Mouse (Mus musculus) heart, embryonic 12.5 days (tissue): ENCODE measurements around the gene Irs1. TPM values are rescaled to one million over a fixed set of nuclear protein-coding genes. Genes with fewer than 3 reads are reported as not detected.

Experiments used
- ATAC-seq: fragments of 200-750 bp; cut with Nextera tagmentation; 2 replicates; pipeline ENCODE4 v1.8.0; 2017; ENCODE audit warnings: moderate TSS enrichment, moderate library complexity; ENCODE audit not compliant: insufficient number of reproducible peaks, low FRiP score
- H3K27ac ChIP-seq: fragments of 300-500 bp; sonication (generic); 2 replicates; pipeline ENCODE4 v1.5.1; 2016; ENCODE audit warnings: mild to moderate bottlenecking, moderate library complexity; ENCODE audit not compliant: poor library complexity, severe bottlenecking
- H3K27me3 ChIP-seq: fragments of 300-500 bp; sonication (generic); replicated peaks from 2 replicates; pipeline ENCODE4 v1.6.1; 2016; ENCODE audit warnings: mild to moderate bottlenecking, moderate library complexity
- H3K36me3 ChIP-seq: fragments of 300-500 bp; sonication (generic); 2 replicates; pipeline ENCODE4 v1.6.1; 2016; ENCODE audit warnings: mild to moderate bottlenecking, moderate library complexity
- H3K4me1 ChIP-seq: fragments of 300-500 bp; sonication (generic); replicated peaks from 2 replicates; pipeline ENCODE4 v1.6.1; 2016; ENCODE audit warnings: mild to moderate bottlenecking
- H3K4me2 ChIP-seq: fragments of 300-500 bp; sonication (generic); 2 replicates; pipeline ENCODE4 v1.6.1; 2016; ENCODE audit warnings: mild to moderate bottlenecking, moderate library complexity
- H3K4me3 ChIP-seq: fragments of 300-500 bp; sonication (generic); 2 replicates; pipeline ENCODE4 v1.5.1; 2016; ENCODE audit warnings: mild to moderate bottlenecking
- H3K9ac ChIP-seq: fragments of 300-500 bp; sonication (generic); 2 replicates; pipeline ENCODE4 v1.6.1; 2016; ENCODE audit warnings: mild to moderate bottlenecking, moderate library complexity
- H3K9me3 ChIP-seq: fragments of 300-500 bp; sonication (generic); replicated peaks from 2 replicates; pipeline ENCODE4 v1.6.1; 2016; ENCODE audit warnings: mild to moderate bottlenecking, moderate library complexity
- WGBS: fragments of 180-500 bp; shearing (Covaris S2); methylation state at CpG from one replicate; pipeline ENCODE4 v1.1.7; 2016; 5-methylcytosine and 5-hydroxymethylcytosine counted together
- polyA plus RNA-seq: library from polyadenylated mRNA; unstranded; fragments of >200 nt; fragmentation: Nextera tagmentation; extraction: Ambion mirVana; gene quantifications from 2 replicates; pipeline ENCODE4 v1.2.1, GENCODE M21; 2016

Gene Irs1
- polyA plus RNA-seq, 1 experiment from 2014 or later = 17.5 TPM

GRCm38 (mm10) chr1:82273529-82273928 is 17.7 kb downstream of the Irs1 start:
- Histone ChIP-seq H3K36me3 (peaks cover 33% of the 10 kb centered on the region), H3K4me2 (no peak overlapping the region), H3K9me3 (no peaks in the 10 kb centered on the region), H3K4me3 (no peak overlapping the region), H3K27ac (peak overlapping the region; percentile 68), H3K9ac (no peak overlapping the region; the same call in 1 of the 2 replicates), H3K27me3 (no peaks in the 10 kb centered on the region), H3K4me1 (peaks cover 45% of the 10 kb centered on the region)
- no peak for ATAC-seq
- 43% methylated on average over 6 of the region's 6 CpGs for WGBS

GRCm38 (mm10) chr1:82272231-82272630 is 19.0 kb downstream of the Irs1 start:
- peaks cover 52% of the 10 kb centered on the region for H3K4me1 ChIP-seq
- H3K36me3 ChIP-seq = peaks cover 24% of the 10 kb centered on the region
- no peaks in the 10 kb centered on the region for H3K9me3 ChIP-seq
- WGBS = 77% methylated on average over 5 of the region's 5 CpGs
- H3K4me2 ChIP-seq = no peak overlapping the region
- no peaks in the 10 kb centered on the region for H3K27me3 ChIP-seq
- H3K9ac ChIP-seq = no peak overlapping the region
- H3K4me3 ChIP-seq = no peak overlapping the region
- ATAC-seq = no peak
- no peak overlapping the region for H3K27ac ChIP-seq

- Histone ChIP-seq H3K27me3 (no peaks in the 10 kb centered on the region), H3K9ac (no peak overlapping the region), H3K9me3 (no peaks in the 10 kb centered on the region), H3K4me2 (no peak overlapping the region), H3K36me3 (peaks cover 8% of the 10 kb centered on the region), H3K27ac (peak overlapping the region; percentile 68), H3K4me3 (no peak overlapping the region), H3K4me1 (peaks cover 37% of the 10 kb centered on the region)
- ATAC-seq = peak; percentile 77; the same call in 1 of the 2 replicates
- WGBS = 15% methylated on average over 4 of the region's 4 CpGs
Measured at GRCm38 (mm10) chr1:82267547-82267946, 23.7 kb downstream of the Irs1 start.

- Histone ChIP-seq H3K4me2 (no peak overlapping the region), H3K9me3 (no peaks in the 10 kb centered on the region), H3K4me1 (peaks cover 35% of the 10 kb centered on the region), H3K4me3 (no peak overlapping the region), H3K9ac (no peak overlapping the region), H3K27me3 (no peaks in the 10 kb centered on the region), H3K36me3 (peaks cover 5% of the 10 kb centered on the region; the same call in 1 of the 2 replicates), H3K27ac (no peak overlapping the region)
- ATAC-seq = no peak
- 85% methylated on average over 1 of the region's 1 CpGs for WGBS
Measured at GRCm38 (mm10) chr1:82262331-82262730, 28.9 kb downstream of the Irs1 start.

- no peaks in the 10 kb centered on the region for H3K9me3 ChIP-seq
- WGBS = 68% methylated on average over 5 of the region's 5 CpGs
- peaks cover 5% of the 10 kb centered on the region; the same call in 1 of the 2 replicates for H3K36me3 ChIP-seq
- peaks cover 28% of the 10 kb centered on the region for H3K4me1 ChIP-seq
- no peak overlapping the region for H3K9ac ChIP-seq
- ATAC-seq = no peak
- H3K4me2 ChIP-seq = no peak overlapping the region
- no peaks in the 10 kb centered on the region for H3K27me3 ChIP-seq
- no peak overlapping the region for H3K4me3 ChIP-seq
- no peak overlapping the region for H3K27ac ChIP-seq
Measured at GRCm38 (mm10) chr1:82261638-82262037, 29.6 kb downstream of the Irs1 start.

GRCm38 (mm10) chr1:82261053-82261618 is 30.1 kb downstream of the Irs1 start:
- no peak for ATAC-seq
- Histone ChIP-seq H3K4me1 (peaks cover 28% of the 10 kb centered on the region), H3K36me3 (peaks cover 5% of the 10 kb centered on the region), H3K9me3 (no peaks in the 10 kb centered on the region), H3K27ac (no peak overlapping the region), H3K27me3 (no peaks in the 10 kb centered on the region), H3K9ac (no peak overlapping the region), H3K4me2 (no peak overlapping the region), H3K4me3 (no peak overlapping the region)
- WGBS = 60% methylated on average over 9 of the region's 9 CpGs

DNA sequence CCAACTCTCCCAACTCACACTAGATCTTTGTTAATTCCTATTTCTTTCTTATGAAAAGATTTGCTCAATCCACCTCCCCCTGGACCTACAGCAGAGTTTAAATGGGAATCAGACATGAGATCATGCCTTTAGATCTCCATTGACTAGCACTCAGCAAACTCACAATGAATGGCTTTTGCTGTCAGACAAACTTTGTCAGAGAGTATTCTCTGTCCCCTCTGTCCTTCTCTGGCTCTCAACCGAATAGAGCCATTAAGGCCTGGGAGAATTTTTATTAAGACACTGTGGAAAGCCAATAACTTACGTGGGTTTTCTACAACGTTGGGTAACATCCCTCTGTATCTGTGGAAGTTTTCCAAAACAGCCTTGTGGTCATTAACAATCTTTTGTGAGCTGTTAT is 31.2 kb downstream of the Irs1 start:
- Histone ChIP-seq H3K4me1 (peaks cover 28% of the 10 kb centered on the region), H3K4me2 (no peak overlapping the region), H3K9ac (no peak overlapping the region), H3K36me3 (peaks cover 5% of the 10 kb centered on the region), H3K27me3 (no peaks in the 10 kb centered on the region), H3K27ac (no peak overlapping the region), H3K9me3 (no peaks in the 10 kb centered on the region), H3K4me3 (no peak overlapping the region)
- no peak for ATAC-seq
- 87% methylated on average over 3 of the region's 3 CpGs for WGBS

GRCm38 (mm10) chr1:82258331-82258730 is 32.9 kb downstream of the Irs1 start:
- Histone ChIP-seq H3K9ac (no peak overlapping the region), H3K4me2 (no peak overlapping the region), H3K36me3 (peaks cover 12% of the 10 kb centered on the region), H3K27ac (no peak overlapping the region; the same call in 1 of the 2 replicates), H3K4me1 (peaks cover 30% of the 10 kb centered on the region), H3K4me3 (no peak overlapping the region), H3K27me3 (no peaks in the 10 kb centered on the region), H3K9me3 (no peaks in the 10 kb centered on the region)
- no peak for ATAC-seq
- WGBS = 49% methylated on average over 7 of the region's 7 CpGs

- Histone ChIP-seq H3K27me3 (no peaks in the 10 kb centered on the region), H3K27ac (no peak overlapping the region), H3K4me2 (no peak overlapping the region), H3K4me1 (peaks cover 31% of the 10 kb centered on the region), H3K4me3 (no peak overlapping the region), H3K9ac (no peak overlapping the region), H3K36me3 (peaks cover 10% of the 10 kb centered on the region), H3K9me3 (no peaks in the 10 kb centered on the region)
- no peak for ATAC-seq
- WGBS = 46% methylated on average over 5 of the region's 5 CpGs
Measured at GRCm38 (mm10) chr1:82257457-82257856, 33.8 kb downstream of the Irs1 start.

DNA sequence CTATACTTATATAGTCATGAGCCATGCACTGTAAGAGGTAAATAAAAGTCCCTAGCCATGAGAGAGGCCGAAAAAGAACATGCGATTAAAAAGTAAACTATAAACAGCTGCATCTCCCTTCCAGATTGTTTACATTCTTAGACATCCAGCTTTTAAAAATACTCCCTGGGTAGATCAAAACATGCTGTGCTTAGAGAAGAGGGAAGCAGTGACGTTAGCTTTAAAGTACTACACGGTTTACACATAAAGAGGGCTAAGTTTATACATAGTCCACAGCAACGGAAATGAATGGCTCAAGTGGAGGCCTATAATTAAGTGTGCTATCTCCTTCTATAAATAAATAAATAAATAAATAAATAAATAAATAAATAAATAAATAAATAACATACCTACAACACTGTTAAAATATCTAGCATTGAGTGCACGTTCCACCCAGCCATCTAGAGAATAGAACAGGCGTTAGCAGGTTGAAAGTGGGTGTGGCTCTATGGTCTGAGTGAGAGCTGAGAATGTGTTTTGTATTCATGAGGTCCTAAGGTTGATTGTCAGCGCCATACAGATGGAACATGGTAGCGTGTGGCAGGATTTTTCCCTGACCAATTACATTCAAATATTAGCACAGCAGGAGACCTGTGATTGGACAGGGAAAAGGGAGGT is 37.3 kb downstream of the Irs1 start:
- ATAC-seq = no peak
- 76% methylated on average over 9 of the region's 9 CpGs for WGBS
- Histone ChIP-seq H3K27ac (no peak overlapping the region), H3K36me3 (peaks cover 7% of the 10 kb centered on the region; the same call in 1 of the 2 replicates), H3K9ac (no peak overlapping the region), H3K4me1 (peaks cover 22% of the 10 kb centered on the region), H3K4me2 (no peak overlapping the region), H3K9me3 (no peaks in the 10 kb centered on the region), H3K27me3 (no peaks in the 10 kb centered on the region), H3K4me3 (no peak overlapping the region)

DNA sequence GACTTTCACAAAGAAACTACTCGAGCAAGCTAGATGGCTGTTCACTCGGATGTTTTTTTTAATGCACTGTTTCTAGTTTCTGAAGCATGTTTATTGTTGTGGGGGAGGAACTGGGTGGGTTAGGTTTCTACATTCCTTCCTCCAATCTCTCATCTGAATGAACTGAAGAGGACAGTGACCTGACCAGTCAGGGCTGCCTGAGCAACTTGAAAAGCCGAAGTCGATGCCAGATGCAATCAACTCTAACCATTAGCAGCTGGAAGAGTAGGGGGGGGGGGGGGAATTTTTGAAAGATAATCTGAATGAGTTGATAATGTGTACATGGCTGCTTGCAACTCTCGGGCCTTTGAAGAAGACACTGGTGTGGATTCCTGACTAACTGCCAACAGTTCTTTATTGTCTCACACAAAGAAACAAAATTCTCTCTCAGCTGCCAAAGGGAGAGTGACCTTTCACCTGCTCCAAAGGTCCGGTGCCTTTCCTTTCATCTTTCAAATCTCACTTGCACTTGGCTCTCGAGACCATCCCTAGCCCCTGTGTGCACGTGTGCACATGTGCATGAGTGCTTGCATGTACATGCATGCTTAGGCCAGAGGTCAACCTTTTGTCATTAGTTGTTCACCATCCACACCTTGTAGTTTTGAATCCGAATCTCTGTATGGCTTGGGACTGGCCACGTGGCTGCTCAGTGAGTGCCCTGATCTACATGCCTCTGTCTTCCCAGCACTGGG is 43.8 kb downstream of the Irs1 start:
- peaks cover 30% of the 10 kb centered on the region for H3K4me1 ChIP-seq
- no peak for ATAC-seq
- H3K27me3 ChIP-seq = no peaks in the 10 kb centered on the region
- H3K9me3 ChIP-seq = no peaks in the 10 kb centered on the region
- 61% methylated on average over 10 of the region's 10 CpGs for WGBS
- H3K4me3 ChIP-seq = no peak overlapping the region
- H3K9ac ChIP-seq = no peak overlapping the region
- no peaks in the 10 kb centered on the region for H3K36me3 ChIP-seq
- H3K27ac ChIP-seq = no peak overlapping the region
- H3K4me2 ChIP-seq = no peak overlapping the region
